Mouse (Mus musculus) kidney, embryonic 14.5 days (tissue): ENCODE measurements around the gene Tmem121b. TPM values are rescaled to one million over a fixed set of nuclear protein-coding genes. Genes with fewer than 3 reads are reported as not detected.

Source experiments
- ATAC-seq: fragments of 200-750 bp; cut with Nextera tagmentation; 2 replicates; pipeline ENCODE4 v1.8.0; 2017; ENCODE audit warnings: moderate number of reproducible peaks, mild to moderate bottlenecking, moderate TSS enrichment, moderate library complexity; ENCODE audit not compliant: low FRiP score, low TSS enrichment
- H3K27ac ChIP-seq: fragments of 300-500 bp; sonication (generic); 2 replicates; pipeline ENCODE4 v1.5.1; 2014; ENCODE audit warnings: low read depth, mild to moderate bottlenecking, low read length, moderate library complexity, mixed read lengths
- H3K27me3 ChIP-seq: fragments of 300-500 bp; sonication (generic); 2 replicates; pipeline ENCODE4 v1.6.1; 2014; ENCODE audit warnings: mild to moderate bottlenecking, low read length; ENCODE audit not compliant: control insufficient read depth, insufficient read depth
- H3K36me3 ChIP-seq: fragments of 300-500 bp; sonication (generic); 2 replicates; pipeline ENCODE4 v1.6.1; 2014; ENCODE audit warnings: low read length, mixed read lengths; ENCODE audit not compliant: control insufficient read depth, insufficient read depth
- H3K4me1 ChIP-seq: fragments of 300-500 bp; sonication (generic); 2 replicates; pipeline ENCODE4 v1.6.1; 2014; ENCODE audit warnings: low read length, mixed read lengths; ENCODE audit not compliant: control insufficient read depth, insufficient read depth
- H3K4me2 ChIP-seq: fragments of 300-500 bp; sonication (generic); replicated peaks from 2 replicates; pipeline ENCODE4 v1.6.1; 2014; ENCODE audit warnings: low read depth, mild to moderate bottlenecking, low read length
- H3K4me3 ChIP-seq: fragments of 300-500 bp; sonication (generic); 2 replicates; pipeline ENCODE4 v1.5.1; 2014; ENCODE audit warnings: mild to moderate bottlenecking, low read length
- H3K9ac ChIP-seq: fragments of 300-500 bp; sonication (generic); 2 replicates; pipeline ENCODE4 v1.6.1; 2014; ENCODE audit warnings: low read depth, mild to moderate bottlenecking, low read length, moderate library complexity
- H3K9me3 ChIP-seq: fragments of 300-500 bp; sonication (generic); 2 replicates; pipeline ENCODE4 v1.6.1; 2016; ENCODE audit warnings: low read length; ENCODE audit not compliant: control insufficient read depth
- WGBS: fragments of 180-500 bp; shearing (Covaris S2); extraction: QIAGEN DNeasy Blood & Tissue Kit; methylation state at CpG from one replicate; pipeline ENCODE4 v1.1.7; 2014; 5-methylcytosine and 5-hydroxymethylcytosine counted together
- polyA plus RNA-seq: library from polyadenylated mRNA; unstranded; fragments of >200 nt; fragmentation: Nextera tagmentation; extraction: Ambion mirVana; gene quantifications from 2 replicates; pipeline ENCODE4 v1.2.1, GENCODE M21; 2014

Tmem121b gene
- polyA plus RNA-seq, 1 experiment from 2014 or later, result 0.04 TPM

- WGBS, result 70% methylated on average over 4 of the region's 4 CpGs
- no peak overlapping the region for H3K4me3 ChIP-seq
- H3K27ac ChIP-seq, result no peak overlapping the region
- H3K36me3 ChIP-seq, result peaks cover 28% of the 10 kb centered on the region
- no peaks in the 10 kb centered on the region for H3K9me3 ChIP-seq
- no peak for ATAC-seq
- no peaks in the 10 kb centered on the region for H3K4me1 ChIP-seq
- no peak overlapping the region for H3K4me2 ChIP-seq
- H3K9ac ChIP-seq, result no peak overlapping the region
- no peaks in the 10 kb centered on the region for H3K27me3 ChIP-seq
Measured at GRCm38 (mm10) chr6:120508645-120509044, 15.0 kb upstream of the Tmem121b start.

- Histone ChIP-seq H3K9ac (no peak overlapping the region), H3K4me1 (no peaks in the 10 kb centered on the region), H3K36me3 (peaks cover 19% of the 10 kb centered on the region), H3K27ac (no peak overlapping the region), H3K27me3 (no peaks in the 10 kb centered on the region), H3K4me3 (no peak overlapping the region), H3K4me2 (no peak overlapping the region), H3K9me3 (peaks cover 2% of the 10 kb centered on the region; the same call in 1 of the 2 replicates)
- no peak for ATAC-seq
- WGBS, result 75% methylated on average over 4 of the region's 4 CpGs
Measured at GRCm38 (mm10) chr6:120505531-120505930, 11.9 kb upstream of the Tmem121b start.

GRCm38 (mm10) chr6:120504051-120504450 is 10.4 kb upstream of the Tmem121b start:
- no peaks in the 10 kb centered on the region for H3K4me1 ChIP-seq
- no peak overlapping the region for H3K27ac ChIP-seq
- 76% methylated on average over 3 of the region's 3 CpGs for WGBS
- no peak for ATAC-seq
- H3K4me3 ChIP-seq, result no peak overlapping the region
- H3K27me3 ChIP-seq, result no peaks in the 10 kb centered on the region
- H3K4me2 ChIP-seq, result no peak overlapping the region
- peaks cover 5% of the 10 kb centered on the region; the same call in 1 of the 2 replicates for H3K9me3 ChIP-seq
- H3K9ac ChIP-seq, result no peak overlapping the region
- H3K36me3 ChIP-seq, result peaks cover 6% of the 10 kb centered on the region; the same call in 1 of the 2 replicates

GRCm38 (mm10) chr6:120496544-120496943 is 2.9 kb upstream of the Tmem121b start:
- Histone ChIP-seq H3K27ac (no peak overlapping the region), H3K4me3 (no peak overlapping the region), H3K4me1 (peaks cover 10% of the 10 kb centered on the region), H3K9me3 (peaks cover 5% of the 10 kb centered on the region; the same call in 1 of the 2 replicates), H3K9ac (no peak overlapping the region), H3K27me3 (peaks cover 17% of the 10 kb centered on the region), H3K36me3 (no peaks in the 10 kb centered on the region), H3K4me2 (no peak overlapping the region)
- WGBS, result 73% methylated on average over 3 of the region's 3 CpGs
- no peak for ATAC-seq

- Histone ChIP-seq H3K36me3 (no peaks in the 10 kb centered on the region), H3K4me3 (peak overlapping the region; percentile 66), H3K9me3 (no peaks in the 10 kb centered on the region), H3K27ac (no peak overlapping the region), H3K4me1 (peaks cover 10% of the 10 kb centered on the region), H3K9ac (peak overlapping the region; percentile 55), H3K27me3 (peaks cover 17% of the 10 kb centered on the region), H3K4me2 (peak overlapping the region; percentile 99)
- WGBS, result under 1% methylated on average over 85 of the region's 95 CpGs
- peak; percentile 48 for ATAC-seq
Measured at GRCm38 (mm10) chr6:120492499-120493373, 871 bp downstream of the Tmem121b start.

- ATAC-seq, result no peak
- peaks cover 17% of the 10 kb centered on the region for H3K27me3 ChIP-seq
- peaks cover 10% of the 10 kb centered on the region for H3K4me1 ChIP-seq
- peak overlapping the region; percentile 66 for H3K4me3 ChIP-seq
- no peak overlapping the region for H3K27ac ChIP-seq
- no peaks in the 10 kb centered on the region for H3K9me3 ChIP-seq
- peak overlapping the region; percentile 99 for H3K4me2 ChIP-seq
- no peak overlapping the region for H3K9ac ChIP-seq
- H3K36me3 ChIP-seq, result no peaks in the 10 kb centered on the region
- 8% methylated on average over 22 of the region's 22 CpGs for WGBS
Measured at GRCm38 (mm10) chr6:120491862-120492498, 1.6 kb downstream of the Tmem121b start.

- ATAC-seq, result no peak
- H3K27me3 ChIP-seq, result peaks cover 17% of the 10 kb centered on the region
- 54% methylated on average over 7 of the region's 7 CpGs for WGBS
Measured at GRCm38 (mm10) chr6:120491064-120491463, 2.5 kb downstream of the Tmem121b start.

GRCm38 (mm10) chr6:120489461-120489860 is 4.1 kb downstream of the Tmem121b start:
- ATAC-seq, result no peak
- WGBS, result 53% methylated on average over 2 of the region's 2 CpGs
- Histone ChIP-seq H3K36me3 (no peaks in the 10 kb centered on the region), H3K9ac (no peak overlapping the region), H3K4me2 (no peak overlapping the region), H3K27me3 (peaks cover 17% of the 10 kb centered on the region), H3K9me3 (no peaks in the 10 kb centered on the region), H3K4me3 (no peak overlapping the region), H3K27ac (no peak overlapping the region), H3K4me1 (peaks cover 10% of the 10 kb centered on the region)

More at GRCm38 (mm10) chr6:120491064-120491463, 2.5 kb downstream of the Tmem121b start:
- no peaks in the 10 kb centered on the region for H3K9me3 ChIP-seq
- H3K9ac ChIP-seq, result no peak overlapping the region
- H3K4me1 ChIP-seq, result peaks cover 10% of the 10 kb centered on the region
- H3K4me3 ChIP-seq, result no peak overlapping the region
- no peak overlapping the region for H3K27ac ChIP-seq
- H3K36me3 ChIP-seq, result no peaks in the 10 kb centered on the region
- no peak overlapping the region for H3K4me2 ChIP-seq

GRCm38 (mm10) chr6:120488647-120489046 is 5.0 kb downstream of the Tmem121b start:
- no peak overlapping the region for H3K27ac ChIP-seq
- ATAC-seq, result no peak
- no peaks in the 10 kb centered on the region for H3K36me3 ChIP-seq
- no peaks in the 10 kb centered on the region for H3K9me3 ChIP-seq
- no peak overlapping the region for H3K4me2 ChIP-seq
- H3K27me3 ChIP-seq, result peaks cover 17% of the 10 kb centered on the region
- H3K9ac ChIP-seq, result no peak overlapping the region
- WGBS, result 68% methylated on average over 3 of the region's 3 CpGs
- peaks cover 10% of the 10 kb centered on the region for H3K4me1 ChIP-seq
- H3K4me3 ChIP-seq, result no peak overlapping the region
